Mouse (Mus musculus) thymus, adult 2 months (tissue): ENCODE results near the gene Nacc2. TPM values are rescaled to one million over a fixed set of nuclear protein-coding genes. Genes with fewer than 3 reads are reported as not detected.

Experiments
- DNase-seq: peaks from one replicate; pipeline ENCODE4 v3.0.0; 2021
- H3K27ac ChIP-seq: fragments of 200-500 bp; 2 replicates; pipeline ENCODE4 v1.5.1; 2012; ENCODE audit warnings: low read length, control low read depth; ENCODE audit not compliant: control insufficient read depth, insufficient read depth
- H3K27me3 ChIP-seq: fragments of 200-500 bp; 2 replicates; pipeline ENCODE4 v1.6.1; 2012; ENCODE audit warnings: mild to moderate bottlenecking, low read length, moderate library complexity, mixed read lengths; ENCODE audit not compliant: control insufficient read depth, insufficient read depth
- H3K36me3 ChIP-seq: fragments of 200-500 bp; 2 replicates; pipeline ENCODE4 v1.6.1; 2012; ENCODE audit warnings: mild to moderate bottlenecking, low read length, moderate library complexity; ENCODE audit not compliant: control insufficient read depth, insufficient read depth
- H3K4me1 ChIP-seq: fragments of 200-500 bp; replicated peaks from 2 replicates; pipeline ENCODE4 v1.6.1; 2012; ENCODE audit warnings: low read length; ENCODE audit not compliant: control insufficient read depth, insufficient read depth
- H3K4me3 ChIP-seq: fragments of 200-500 bp; 2 replicates; pipeline ENCODE4 v1.5.1; 2012; ENCODE audit warnings: mild to moderate bottlenecking, low read length, control low read depth, moderate library complexity; ENCODE audit not compliant: control insufficient read depth, insufficient read depth
- CTCF ChIP-seq: fragments of 200-500 bp; IDR thresholded peaks from 2 replicates; pipeline ENCODE4 v1.5.1; 2012; ENCODE audit warnings: mild to moderate bottlenecking, control low read depth, low read length, moderate library complexity, borderline replicate concordance; ENCODE audit not compliant: control insufficient read depth, poor library complexity, insufficient read depth; ENCODE audit errors: extremely low read depth
- POLR2A ChIP-seq: fragments of 200-500 bp; IDR thresholded peaks from 2 replicates; pipeline ENCODE4 v1.6.1; 2012; ENCODE audit warnings: mild to moderate bottlenecking, low read length, control low read depth, moderate library complexity; ENCODE audit not compliant: control insufficient read depth, poor library complexity, insufficient read depth; ENCODE audit errors: extremely low read depth
- WGBS: fragments of 180-500 bp; shearing (Covaris S2); methylation state at CpG from one replicate; pipeline ENCODE4 v1.1.7; 2018; 5-methylcytosine and 5-hydroxymethylcytosine counted together
- polyA plus RNA-seq: library from polyadenylated mRNA; depleted of rRNA; stranded (reverse); fragments of >200 nt; gene quantifications from 2 replicates; pipeline ENCODE4 v1.2.3, GENCODE M21; 2012

Gene Nacc2
- polyA plus RNA-seq, 1 experiment, result 12.6 TPM

DNA sequence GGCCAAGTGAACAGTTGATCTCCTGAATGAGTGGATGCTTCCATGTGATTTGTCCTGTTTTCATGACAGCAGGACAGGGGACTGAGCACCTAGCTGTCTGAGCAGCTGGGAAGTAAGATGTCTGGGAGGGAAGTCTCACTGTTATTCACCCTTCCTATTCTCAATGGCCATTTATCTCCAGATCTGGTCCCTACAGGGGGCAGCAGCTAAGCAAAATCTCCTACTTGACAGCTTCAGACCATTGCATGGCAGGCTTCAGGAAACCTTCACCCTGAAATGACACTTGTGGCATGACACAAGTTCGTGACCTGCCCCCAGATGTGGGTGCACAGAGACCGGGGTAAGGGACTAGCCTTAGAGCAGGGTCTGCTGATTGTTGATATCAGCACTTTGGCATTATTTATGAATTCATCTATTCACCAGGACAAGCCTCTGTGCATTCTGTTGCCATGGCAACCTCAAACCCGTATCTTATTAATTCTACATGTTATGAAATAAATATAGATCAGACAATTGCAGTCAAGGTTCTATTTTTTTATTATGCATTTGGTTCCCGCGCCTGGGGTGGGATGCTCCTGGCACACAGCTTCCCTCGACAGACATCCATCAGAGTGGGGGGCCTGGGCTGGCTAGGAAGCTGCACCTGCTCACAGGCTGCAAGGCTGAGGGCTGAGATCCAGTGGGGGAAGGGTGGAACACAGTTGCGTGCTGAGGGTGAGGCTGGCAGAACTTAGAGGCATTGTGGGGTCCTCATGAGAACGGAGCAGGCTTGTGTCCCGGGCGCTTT, 33.4 kb upstream of the Nacc2 start:
- 83% methylated on average over 10 of the region's 10 CpGs for WGBS

DNA sequence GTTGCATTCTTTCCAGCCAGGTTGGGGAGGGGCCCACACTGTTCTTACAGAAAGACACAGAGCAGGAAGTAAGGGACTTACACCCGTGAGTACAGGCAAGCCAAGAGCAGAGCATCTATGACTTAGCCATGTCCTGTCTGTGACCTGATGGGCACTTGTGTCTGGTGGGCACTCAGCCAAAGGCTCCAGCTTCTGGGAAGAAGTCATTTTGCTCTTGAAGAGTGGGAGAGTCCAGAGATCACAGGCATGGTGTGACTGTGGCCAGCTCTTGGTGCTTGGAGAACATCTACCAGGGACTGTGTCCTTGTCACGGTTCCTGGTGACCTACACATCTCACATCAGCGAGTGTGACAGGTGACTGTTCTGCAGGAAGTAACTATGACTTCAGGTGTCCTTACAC, 32.7 kb upstream of the Nacc2 start:
- Histone ChIP-seq H3K27ac (no peak overlapping the region), H3K27me3 (no peaks in the 10 kb centered on the region), H3K4me1 (0 out of 2 replicates have a peak, but pooled peaks cover 5% of the 10 kb centered on the region), H3K4me3 (no peak overlapping the region), H3K36me3 (no peaks in the 10 kb centered on the region)
- no peak for DNase-seq
- WGBS, result 53% methylated on average over 3 of the region's 3 CpGs
- no peak for TF ChIP-seq POLR2A
- TF ChIP-seq CTCF, result no peak

More for the DNA sequence above, 33.4 kb upstream of the Nacc2 start:
- Histone ChIP-seq H3K36me3 (no peaks in the 10 kb centered on the region), H3K4me3 (no peak overlapping the region), H3K27ac (no peak overlapping the region), H3K27me3 (no peaks in the 10 kb centered on the region), H3K4me1 (0 out of 2 replicates have a peak, but pooled peaks cover 5% of the 10 kb centered on the region)
- TF ChIP-seq CTCF, result no peak
- TF ChIP-seq POLR2A, result no peak
- no peak for DNase-seq

DNA sequence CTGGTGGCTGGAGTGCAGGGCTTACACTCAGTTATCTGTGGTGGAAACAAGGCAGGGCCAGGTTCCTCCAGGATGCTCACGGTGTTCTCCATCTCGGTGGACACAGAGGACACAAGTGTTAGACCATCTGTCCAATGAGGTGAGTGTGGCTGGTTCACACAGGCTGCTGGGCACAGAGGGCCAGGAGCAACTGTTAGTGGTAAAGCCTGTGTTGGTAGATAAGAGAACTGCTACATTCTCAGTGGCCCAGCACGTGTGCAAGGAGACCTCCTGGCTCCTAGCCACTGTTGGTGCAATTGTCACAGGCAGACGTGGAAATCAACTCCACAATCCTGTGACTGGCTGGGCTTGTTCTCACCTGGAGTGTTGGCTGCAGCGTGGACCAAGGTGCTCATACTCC, 31.6 kb upstream of the Nacc2 start:
- no peak for TF ChIP-seq POLR2A
- TF ChIP-seq CTCF, result no peak
- H3K4me3 ChIP-seq, result no peak overlapping the region
- H3K4me1 ChIP-seq, result 0 out of 2 replicates have a peak, but pooled peaks cover 5% of the 10 kb centered on the region
- 60% methylated on average over 5 of the region's 5 CpGs for WGBS
- no peaks in the 10 kb centered on the region for H3K27me3 ChIP-seq
- DNase-seq, result no peak
- H3K36me3 ChIP-seq, result no peaks in the 10 kb centered on the region
- H3K27ac ChIP-seq, result no peak overlapping the region

DNA sequence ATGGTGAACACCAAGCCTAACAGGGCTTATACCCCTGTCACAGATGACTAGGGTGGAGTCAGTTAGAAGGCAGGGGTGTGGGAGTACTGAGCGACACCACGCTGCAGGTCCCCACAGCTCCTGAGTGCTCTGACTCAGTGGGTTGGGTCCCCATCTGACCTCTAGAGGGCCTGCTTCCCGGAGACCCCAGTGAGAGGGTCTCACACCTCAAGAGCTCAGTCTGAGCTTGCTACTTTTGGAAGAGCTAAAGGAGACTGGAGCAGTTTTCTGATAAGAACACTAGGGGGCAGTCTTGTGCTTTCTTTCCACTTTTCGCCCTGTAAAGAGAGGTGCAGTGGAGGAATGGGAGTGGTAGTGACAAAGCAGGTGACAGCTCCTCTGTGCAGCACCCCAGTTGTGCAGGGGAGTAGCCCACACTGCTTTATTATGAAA, 30.9 kb upstream of the Nacc2 start:
- DNase-seq, result peak; percentile 48
- Histone ChIP-seq H3K27me3 (no peaks in the 10 kb centered on the region), H3K36me3 (no peaks in the 10 kb centered on the region), H3K27ac (no peak overlapping the region), H3K4me1 (0 out of 2 replicates have a peak, but pooled peaks cover 5% of the 10 kb centered on the region), H3K4me3 (no peak overlapping the region)
- TF ChIP-seq POLR2A (no peak), CTCF (peak; percentile 62; the same call in 1 of the 2 replicates)
- 31% methylated on average over 4 of the region's 4 CpGs for WGBS

DNA sequence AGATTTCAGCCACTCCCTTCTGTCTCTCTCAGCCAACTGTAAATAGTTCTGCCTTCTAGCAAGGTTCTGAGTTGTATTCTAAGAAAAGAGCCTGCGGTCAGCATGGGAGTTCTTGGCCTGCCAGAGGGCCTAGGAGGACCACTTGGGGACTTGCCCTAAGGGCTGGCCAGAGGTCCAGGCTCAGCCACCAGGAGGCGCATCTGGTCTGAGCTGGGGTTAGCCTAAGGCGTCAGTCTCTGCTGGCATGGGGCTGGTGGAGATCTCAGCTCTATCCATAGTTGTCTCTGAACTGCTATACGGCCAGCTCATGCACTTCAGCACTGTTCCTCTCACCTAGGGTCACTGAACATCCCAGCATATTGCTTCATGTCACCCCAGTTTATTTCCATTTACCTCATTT, 30.3 kb upstream of the Nacc2 start:
- peak; percentile 41 for DNase-seq
- 70% methylated on average over 4 of the region's 4 CpGs for WGBS

DNA sequence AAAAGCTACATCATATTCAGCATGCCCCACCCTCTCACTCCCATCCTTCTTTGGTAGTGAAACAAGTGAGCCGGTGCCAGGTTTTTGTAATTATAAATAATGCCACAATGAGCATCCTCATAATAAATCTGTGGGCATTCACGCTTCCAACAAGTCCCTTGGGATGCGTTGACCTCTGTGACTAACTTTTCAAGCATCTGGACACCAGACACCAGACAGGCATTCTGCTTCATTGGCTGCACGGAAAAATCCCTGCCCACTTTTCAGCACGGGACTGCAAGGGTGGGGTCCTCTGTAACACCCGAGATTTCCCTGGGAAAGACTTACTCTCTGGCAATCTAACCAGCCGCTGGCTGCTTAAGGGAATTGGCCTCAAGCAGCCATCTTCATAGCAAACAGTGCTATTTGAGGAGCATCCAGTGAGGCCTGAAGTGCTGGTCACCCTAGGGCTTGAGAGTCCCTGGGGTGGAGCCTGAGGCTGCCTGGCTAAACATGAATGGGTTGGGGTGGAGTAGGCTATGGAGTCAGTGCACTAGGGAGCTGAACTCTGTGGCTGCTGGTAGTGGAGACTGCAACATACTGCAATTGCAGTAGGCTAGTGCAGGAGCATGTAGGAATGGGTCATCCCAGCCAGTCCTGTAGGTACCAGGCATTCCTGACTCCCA, 24.8 kb upstream of the Nacc2 start:
- TF ChIP-seq CTCF (no peak), POLR2A (no peak)
- Histone ChIP-seq H3K4me3 (no peak overlapping the region), H3K4me1 (no peaks in the 10 kb centered on the region), H3K27me3 (no peaks in the 10 kb centered on the region), H3K36me3 (no peaks in the 10 kb centered on the region), H3K27ac (no peak overlapping the region)
- DNase-seq, result no peak
- WGBS, result 91% methylated on average over 7 of the region's 7 CpGs

More for the DNA sequence above, 30.3 kb upstream of the Nacc2 start:
- Histone ChIP-seq H3K27me3 (no peaks in the 10 kb centered on the region), H3K4me3 (no peak overlapping the region), H3K4me1 (0 out of 2 replicates have a peak, but pooled peaks cover 5% of the 10 kb centered on the region), H3K36me3 (no peaks in the 10 kb centered on the region), H3K27ac (no peak overlapping the region)
- TF ChIP-seq CTCF (0 out of 2 replicates have a peak, but pooled peaks have one; percentile 43), POLR2A (no peak)

DNA sequence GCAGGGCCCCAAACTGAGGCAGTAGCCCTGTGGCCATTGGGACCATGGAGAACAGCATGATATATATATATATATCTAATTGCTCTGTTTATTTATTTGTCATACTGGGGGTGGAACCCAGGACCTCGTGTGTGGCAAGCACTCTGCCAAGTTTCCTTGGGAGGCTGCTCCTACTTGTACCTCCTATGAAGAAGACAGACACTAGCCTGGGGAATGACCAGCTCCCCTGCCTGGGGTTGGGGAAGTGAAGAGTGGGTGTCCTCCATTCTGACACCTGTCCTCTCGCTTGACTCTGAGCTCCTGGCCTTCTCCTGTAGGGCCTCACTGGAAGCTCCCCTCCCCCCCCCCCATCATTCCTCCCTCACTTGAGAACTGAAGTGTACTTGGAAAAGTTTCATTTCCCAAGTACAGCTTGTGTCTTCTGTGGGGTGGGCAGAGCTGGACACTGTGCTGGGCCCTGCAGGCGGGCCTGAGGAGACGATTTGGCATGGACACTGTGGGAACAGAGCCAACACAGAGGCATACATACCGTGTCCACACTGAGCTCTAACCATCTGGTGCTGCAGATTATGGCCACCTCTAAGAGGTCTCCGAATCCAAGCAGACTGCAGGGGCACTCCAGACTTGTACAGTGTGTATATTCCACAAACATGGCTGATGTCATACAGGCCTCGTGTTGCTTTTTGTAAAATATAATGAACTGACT, 23.5 kb upstream of the Nacc2 start:
- WGBS, result 80% methylated on average over 7 of the region's 7 CpGs
- Histone ChIP-seq H3K27me3 (no peaks in the 10 kb centered on the region), H3K4me3 (no peak overlapping the region), H3K27ac (no peak overlapping the region), H3K36me3 (no peaks in the 10 kb centered on the region), H3K4me1 (no peaks in the 10 kb centered on the region)
- DNase-seq, result no peak
- TF ChIP-seq POLR2A, result no peak
- TF ChIP-seq CTCF, result no peak
